Mouse (Mus musculus): ENCODE measurements around the gene Gab2. TPM values are rescaled to one million over a fixed set of nuclear protein-coding genes. Genes with fewer than 3 reads are reported as not detected.
A peak's percentile ranks its signal among the peaks of the same experiment; 100 is the strongest.

Gab2 gene
- polyA plus RNA-seq, 1 experiment from 2014 or later: 4.1 TPM

DNA sequence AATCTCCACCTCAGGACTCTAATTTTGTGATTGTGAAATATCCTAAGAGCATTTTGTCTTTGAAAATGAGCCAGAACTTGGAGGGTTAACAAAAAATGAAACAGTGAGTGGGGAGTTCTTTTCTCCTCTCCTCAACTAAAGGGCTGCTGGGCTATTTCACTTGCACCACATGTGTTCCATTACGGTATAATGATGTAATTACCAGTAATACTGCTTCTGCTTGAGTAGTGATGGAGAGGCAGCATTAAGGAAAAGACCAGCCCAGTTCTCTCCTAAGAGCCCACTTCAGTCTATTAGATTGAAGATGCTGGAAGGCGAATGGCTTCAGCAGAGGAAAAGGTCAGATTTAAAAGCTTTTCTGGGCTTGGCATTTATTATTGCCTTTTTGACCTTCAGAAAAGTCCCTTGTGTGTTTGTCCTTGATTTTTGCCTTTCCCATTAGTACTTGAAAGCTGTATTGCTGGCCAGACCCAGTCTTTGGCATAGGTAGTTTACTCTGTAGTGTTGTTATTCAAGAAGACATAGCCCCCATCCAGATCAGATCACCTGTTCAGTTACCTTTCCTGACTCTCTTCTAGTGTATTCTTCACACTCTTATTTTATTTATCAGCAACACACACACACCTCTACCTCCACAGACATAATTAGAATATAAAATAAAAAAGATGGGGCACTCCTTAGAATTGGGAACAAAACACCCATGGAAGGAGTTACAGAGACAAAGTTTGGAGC is 69.9 kb downstream of the Gab2 start:
- no peaks in the 10 kb centered on the region for H3K9me3 ChIP-seq (replicated peaks)
- no peaks in the 10 kb centered on the region for H3K36me3 ChIP-seq
- H3K9ac ChIP-seq: no peak overlapping the region
- H3K4me3 ChIP-seq: no peak overlapping the region
- H3K4me2 ChIP-seq: no peak overlapping the region
- no peaks in the 10 kb centered on the region for H3K27me3 ChIP-seq (replicated peaks)
- 86% methylated on average over 2 of the region's 2 CpGs for WGBS (ENCODE audit: insufficient replicate concordance)
- no peak overlapping the region for H3K27ac ChIP-seq
- peaks cover 20% of the 10 kb centered on the region for H3K4me1 ChIP-seq
- ATAC-seq: no peak

- Histone ChIP-seq H3K27me3 (replicated peaks) (no peaks in the 10 kb centered on the region), H3K9ac (no peak overlapping the region), H3K36me3 (no peaks in the 10 kb centered on the region), H3K9me3 (replicated peaks) (no peaks in the 10 kb centered on the region), H3K4me1 (peaks cover 15% of the 10 kb centered on the region), H3K4me3 (no peak overlapping the region), H3K4me2 (0 out of 2 replicates have a peak overlapping the region, but pooled peaks have one; percentile 12), H3K27ac (0 out of 2 replicates have a peak overlapping the region, but pooled peaks have one; percentile 10)
- WGBS (ENCODE audit: insufficient replicate concordance): 52% methylated on average over 2 of the region's 2 CpGs
- ATAC-seq: no peak
Observed at GRCm38 (mm10) chr7:97154756-97155487, 73.5 kb downstream of the Gab2 start.

DNA sequence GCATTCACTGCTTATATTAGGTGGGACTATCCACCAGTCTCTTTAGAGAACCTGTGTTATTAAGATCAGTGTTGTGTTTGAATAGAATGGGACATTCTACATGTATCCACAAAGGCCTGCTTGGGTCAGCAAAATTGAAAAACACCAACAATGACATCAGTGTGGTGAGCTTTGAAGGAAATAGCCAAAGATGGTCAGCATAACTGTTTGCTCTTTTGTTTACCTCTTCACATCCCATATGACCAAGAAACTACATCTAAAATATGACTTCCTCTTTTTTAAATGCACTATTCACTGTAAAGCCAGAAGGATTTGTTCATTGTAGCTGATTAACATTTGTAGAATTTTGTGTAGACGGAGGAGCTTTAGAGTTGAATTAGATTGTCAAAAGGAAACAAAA is 82.9 kb downstream of the Gab2 start:
- Histone ChIP-seq H3K4me1 (no peaks in the 10 kb centered on the region), H3K36me3 (no peaks in the 10 kb centered on the region), H3K27me3 (replicated peaks) (no peaks in the 10 kb centered on the region), H3K9me3 (replicated peaks) (no peaks in the 10 kb centered on the region), H3K27ac (no peak overlapping the region), H3K4me3 (no peak overlapping the region), H3K9ac (no peak overlapping the region), H3K4me2 (no peak overlapping the region)
- no peak for ATAC-seq
- WGBS (ENCODE audit: insufficient replicate concordance): 65% methylated on average over 1 of the region's 1 CpGs

DNA sequence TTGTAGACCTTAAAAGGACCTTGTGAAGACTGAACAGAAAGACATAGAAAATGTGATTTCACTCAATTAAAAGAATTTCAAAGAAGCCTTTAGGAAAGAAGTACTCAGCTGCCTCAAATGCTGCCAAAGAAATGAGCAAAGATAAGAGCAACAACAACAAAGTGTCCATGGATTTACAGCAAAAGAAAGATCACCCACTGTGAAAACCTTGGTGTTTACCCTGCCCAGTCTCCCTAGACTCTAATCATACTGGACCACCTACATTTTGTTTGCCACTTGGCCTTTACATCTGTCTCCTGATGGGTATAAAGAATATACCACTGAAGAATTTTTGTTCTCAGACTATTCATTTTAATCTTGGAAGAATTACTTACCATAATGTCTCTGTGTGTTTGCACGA is 89.7 kb downstream of the Gab2 start:
- Histone ChIP-seq H3K27ac (peak overlapping the region; percentile 64; the same call in 1 of the 2 replicates), H3K4me3 (no peak overlapping the region), H3K9me3 (replicated peaks) (no peaks in the 10 kb centered on the region), H3K4me2 (no peak overlapping the region), H3K27me3 (replicated peaks) (no peaks in the 10 kb centered on the region), H3K4me1 (peaks cover 19% of the 10 kb centered on the region), H3K36me3 (no peaks in the 10 kb centered on the region), H3K9ac (no peak overlapping the region)
- no peak for ATAC-seq
- WGBS (ENCODE audit: insufficient replicate concordance): 65% methylated on average over 1 of the region's 1 CpGs

DNA sequence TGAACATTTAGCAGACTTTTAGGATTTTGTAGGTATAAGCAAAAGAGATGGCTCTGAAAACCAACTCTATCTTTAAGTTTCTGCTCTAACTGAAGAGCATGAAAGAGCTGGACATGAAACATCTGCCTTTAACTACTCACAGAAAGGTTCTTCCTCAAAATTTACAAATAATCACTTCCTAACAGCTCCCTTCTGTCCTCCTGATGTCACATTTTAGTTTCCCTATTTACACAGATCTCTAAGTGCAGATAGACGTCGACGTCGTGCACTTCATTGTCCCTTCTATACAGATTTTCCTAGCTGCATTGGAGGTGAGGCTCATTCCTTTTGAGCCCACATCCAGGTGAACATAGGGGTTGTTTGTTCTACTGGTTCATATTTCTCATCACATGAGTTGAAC is 90.3 kb downstream of the Gab2 start:
- Histone ChIP-seq H3K27me3 (replicated peaks) (no peaks in the 10 kb centered on the region), H3K9me3 (replicated peaks) (no peaks in the 10 kb centered on the region), H3K4me1 (peaks cover 19% of the 10 kb centered on the region), H3K4me2 (peak overlapping the region; percentile 32), H3K4me3 (no peak overlapping the region), H3K27ac (peak overlapping the region; percentile 64), H3K36me3 (no peaks in the 10 kb centered on the region), H3K9ac (no peak overlapping the region)
- 12% methylated on average over 4 of the region's 4 CpGs for WGBS (ENCODE audit: insufficient replicate concordance)
- ATAC-seq: 0 out of 2 replicates have a peak, but pooled peaks have one; percentile 21

GRCm38 (mm10) chr7:97172126-97172525 is 90.7 kb downstream of the Gab2 start:
- H3K9ac ChIP-seq: no peak overlapping the region
- 20% methylated on average over 3 of the region's 3 CpGs for WGBS (ENCODE audit: insufficient replicate concordance)
- peak overlapping the region; percentile 32 for H3K4me2 ChIP-seq
- no peaks in the 10 kb centered on the region for H3K36me3 ChIP-seq
- peak; percentile 64; the same call in 1 of the 2 replicates for ATAC-seq
- H3K27me3 ChIP-seq (replicated peaks): no peaks in the 10 kb centered on the region
- H3K4me3 ChIP-seq: no peak overlapping the region
- H3K4me1 ChIP-seq: peaks cover 19% of the 10 kb centered on the region
- no peaks in the 10 kb centered on the region for H3K9me3 ChIP-seq (replicated peaks)
- peak overlapping the region; percentile 64 for H3K27ac ChIP-seq

DNA sequence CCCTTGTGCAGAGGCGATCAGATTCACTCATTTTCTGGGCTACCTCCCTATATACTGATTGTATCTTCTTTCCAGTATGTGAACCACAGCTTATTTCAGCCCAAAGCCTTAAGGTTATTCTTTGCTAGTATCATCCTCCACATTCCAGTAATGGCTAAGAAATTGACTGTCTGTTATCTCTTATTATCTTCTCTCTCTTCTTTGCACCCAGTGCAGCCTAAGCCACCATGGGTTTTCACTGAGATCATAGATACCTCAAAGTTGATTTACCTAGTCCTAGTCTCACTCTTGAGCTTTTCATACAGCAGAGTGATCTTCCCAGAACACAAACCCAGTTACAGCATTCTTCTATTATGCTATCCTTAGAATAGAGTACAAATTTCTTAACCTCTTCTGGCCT is 100.5 kb downstream of the Gab2 start:
- no peaks in the 10 kb centered on the region for H3K27me3 ChIP-seq (replicated peaks)
- no peak overlapping the region for H3K4me3 ChIP-seq
- H3K9me3 ChIP-seq (replicated peaks): no peaks in the 10 kb centered on the region
- no peak overlapping the region for H3K4me2 ChIP-seq
- no peaks in the 10 kb centered on the region for H3K36me3 ChIP-seq
- H3K9ac ChIP-seq: no peak overlapping the region
- ATAC-seq: peak; percentile 58; the same call in 1 of the 2 replicates
- H3K4me1 ChIP-seq: peaks cover 52% of the 10 kb centered on the region
- 33% methylated on average over 1 of the region's 1 CpGs for WGBS (ENCODE audit: insufficient replicate concordance)
- no peak overlapping the region for H3K27ac ChIP-seq

GRCm38 (mm10) chr7:97183426-97183825 is 102.0 kb downstream of the Gab2 start:
- Histone ChIP-seq H3K4me2 (peak overlapping the region; percentile 44), H3K27ac (peak overlapping the region; percentile 66)

GRCm38 (mm10) chr7:97184005-97184404 is 102.6 kb downstream of the Gab2 start:
- peak overlapping the region; percentile 66 for H3K27ac ChIP-seq
- peak; percentile 88 for ATAC-seq
- WGBS (ENCODE audit: insufficient replicate concordance): 20% methylated on average over 1 of the region's 1 CpGs
- H3K36me3 ChIP-seq: no peaks in the 10 kb centered on the region
- no peaks in the 10 kb centered on the region for H3K27me3 ChIP-seq (replicated peaks)
- H3K9ac ChIP-seq: no peak overlapping the region
- peaks cover 60% of the 10 kb centered on the region for H3K4me1 ChIP-seq
- H3K4me2 ChIP-seq: peak overlapping the region; percentile 44
- no peaks in the 10 kb centered on the region for H3K9me3 ChIP-seq (replicated peaks)
- H3K4me3 ChIP-seq: 0 out of 2 replicates have a peak overlapping the region, but pooled peaks have one; percentile 1

More at GRCm38 (mm10) chr7:97183426-97183825, 102.0 kb downstream of the Gab2 start:
- Histone ChIP-seq H3K9ac (0 out of 2 replicates have a peak overlapping the region, but pooled peaks have one; percentile 6), H3K36me3 (no peaks in the 10 kb centered on the region), H3K4me3 (no peak overlapping the region), H3K9me3 (replicated peaks) (no peaks in the 10 kb centered on the region), H3K27me3 (replicated peaks) (no peaks in the 10 kb centered on the region), H3K4me1 (peaks cover 60% of the 10 kb centered on the region)
- ATAC-seq: no peak
- 25% methylated on average over 4 of the region's 4 CpGs for WGBS (ENCODE audit: insufficient replicate concordance)

DNA sequence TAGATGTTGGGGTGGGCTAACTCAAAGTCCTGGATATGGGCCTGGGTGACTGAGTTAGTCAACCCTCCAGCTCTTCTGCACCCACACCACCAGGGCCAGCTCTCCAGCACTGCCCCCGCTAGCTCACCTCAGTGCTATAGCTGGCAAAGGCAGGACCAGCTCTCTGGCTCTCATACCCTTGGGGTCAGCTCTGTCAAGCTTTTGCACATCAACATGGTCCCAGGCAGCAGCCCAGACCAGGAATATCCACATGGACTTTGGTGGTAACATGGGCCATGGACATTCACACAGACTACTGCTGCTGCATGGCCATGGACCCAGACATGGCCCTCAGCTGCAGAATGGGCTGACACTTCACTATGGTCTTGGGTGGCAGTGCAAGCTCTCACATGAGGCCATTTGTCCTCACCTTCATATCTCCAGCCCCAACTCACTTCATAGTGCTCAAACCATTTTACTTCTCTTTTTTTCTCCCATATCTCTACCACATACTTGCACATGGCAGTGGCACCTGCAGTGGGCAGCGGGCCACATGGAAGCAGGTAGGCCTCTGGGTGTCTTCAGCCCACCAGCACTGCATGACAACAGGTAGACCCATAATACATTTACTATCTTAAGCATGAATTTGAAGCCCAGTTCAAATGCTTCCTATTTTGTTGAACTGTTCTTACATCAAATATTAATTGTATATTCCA is 106.1 kb downstream of the Gab2 start:
- no peak overlapping the region for H3K4me2 ChIP-seq
- ATAC-seq: no peak
- H3K9ac ChIP-seq: no peak overlapping the region
- 78% methylated on average over 2 of the region's 2 CpGs for WGBS (ENCODE audit: insufficient replicate concordance)
- no peaks in the 10 kb centered on the region for H3K27me3 ChIP-seq (replicated peaks)
- H3K4me1 ChIP-seq: peaks cover 40% of the 10 kb centered on the region
- no peak overlapping the region for H3K27ac ChIP-seq
- H3K36me3 ChIP-seq: no peaks in the 10 kb centered on the region
- H3K9me3 ChIP-seq (replicated peaks): no peaks in the 10 kb centered on the region
- no peak overlapping the region for H3K4me3 ChIP-seq

DNA sequence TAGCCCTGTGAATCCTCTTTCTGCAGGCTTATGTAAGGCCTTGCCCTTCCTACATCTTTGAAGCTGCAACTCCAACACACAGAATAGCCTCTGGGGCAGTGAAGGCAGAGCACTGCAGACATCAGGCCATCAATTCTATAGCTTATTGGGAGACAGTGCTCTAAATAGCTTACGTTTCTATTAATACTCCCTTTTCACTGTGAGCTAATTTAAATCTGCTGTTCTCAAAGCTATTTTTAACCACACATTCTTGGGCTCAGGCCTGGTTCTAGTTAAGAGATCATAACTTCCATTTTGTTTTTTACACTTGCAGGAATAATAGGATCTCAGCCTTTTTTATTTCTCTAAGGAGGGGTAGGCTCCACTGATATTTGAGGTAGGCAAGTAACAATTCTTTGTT is 107.7 kb downstream of the Gab2 start:
- Histone ChIP-seq H3K27ac (no peak overlapping the region), H3K4me3 (no peak overlapping the region), H3K9me3 (replicated peaks) (no peaks in the 10 kb centered on the region), H3K4me1 (peaks cover 27% of the 10 kb centered on the region), H3K27me3 (replicated peaks) (no peaks in the 10 kb centered on the region), H3K9ac (no peak overlapping the region), H3K4me2 (no peak overlapping the region), H3K36me3 (no peaks in the 10 kb centered on the region)
- WGBS (ENCODE audit: insufficient replicate concordance): 58% methylated on average over 1 of the region's 1 CpGs
- ATAC-seq: no peak

- Histone ChIP-seq H3K36me3 (no peaks in the 10 kb centered on the region), H3K4me3 (no peak overlapping the region), H3K27ac (no peak overlapping the region), H3K4me1 (peaks cover 53% of the 10 kb centered on the region), H3K9me3 (replicated peaks) (no peaks in the 10 kb centered on the region), H3K9ac (no peak overlapping the region), H3K4me2 (no peak overlapping the region), H3K27me3 (replicated peaks) (no peaks in the 10 kb centered on the region)
- WGBS (ENCODE audit: insufficient replicate concordance): 21% methylated on average over 2 of the region's 2 CpGs
- ATAC-seq: peak; percentile 85
Observed at GRCm38 (mm10) chr7:97203907-97204306, 122.5 kb downstream of the Gab2 start.
